Mouse (Mus musculus): Measurements from ENCODE around the gene Klhl36.

DNA sequence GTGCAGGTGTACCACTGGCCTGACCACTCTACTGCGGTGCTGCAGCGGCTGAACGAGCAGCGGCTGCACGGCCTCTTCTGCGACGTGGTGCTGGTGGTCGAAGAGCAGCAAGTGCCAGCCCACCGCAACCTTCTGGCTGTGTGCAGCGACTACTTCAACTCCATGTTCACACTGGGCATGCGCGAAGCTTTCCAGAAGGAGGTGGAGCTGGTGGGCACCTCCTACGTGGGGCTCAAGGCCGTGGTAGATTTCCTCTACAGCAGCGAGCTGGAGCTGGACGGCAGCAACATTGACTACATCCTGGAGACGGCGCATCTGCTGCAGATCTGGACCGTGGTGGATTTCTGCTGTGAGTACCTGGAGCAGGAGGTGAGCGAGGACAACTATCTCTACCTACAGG lies 7.5 kb downstream of the Klhl36 start:
- no peak for TF ChIP-seq POLR2A (IDR thresholded peaks at IDR 0.05; ENCODE audit: extremely low read depth, insufficient read depth, low read length)
- TF ChIP-seq CTCF (IDR thresholded peaks at IDR 0.05; ENCODE audit: low read depth, low read length), result no peak

All from liver, adult 2 months (tissue).